Mouse (Mus musculus) erythroblast, adult 5-6 weeks (primary cell): ENCODE results near the gene Tnk2. TPM values are rescaled to one million over a fixed set of nuclear protein-coding genes. Genes with fewer than 3 reads are reported as not detected.

Experiments used
- ATAC-seq: replicated peaks from 2 replicates; pipeline ENCODE4 v1.8.0; 2016; ENCODE audit warnings: moderate number of reproducible peaks, mild to moderate bottlenecking, moderate TSS enrichment, inconsistent platforms; ENCODE audit not compliant: poor library complexity, low FRiP score, severe bottlenecking
- total RNA-seq, 2 experiments: library from RNA; stranded (forward) in 1 of 2; stranded (reverse) in 1 of 2; fragments of 150-400 nt in 1 of 2; fragments of 200-764, 138-1000 nt in 1 of 2; gene quantifications; 2 replicates each; pipeline versions ENCODE4 v1.2.3 to v1.2.4; 2015 to 2017; ENCODE audit warnings: low replicate concordance in 2 of 2

The Tnk2 gene
- total RNA-seq, 2 experiments from 2014 or later: 15.8 to 19.6 TPM

GRCm38 (mm10) chr16:32657498-32658250 lies 14.0 kb downstream of the Tnk2 start:
- no peak for ATAC-seq

GRCm38 (mm10) chr16:32658743-32659171 lies 15.1 kb downstream of the Tnk2 start:
- ATAC-seq: no peak

GRCm38 (mm10) chr16:32659385-32659784 lies 15.7 kb downstream of the Tnk2 start:
- peak; percentile 60 for ATAC-seq

- no peak for ATAC-seq
Observed at GRCm38 (mm10) chr16:32660095-32660494, 16.4 kb downstream of the Tnk2 start.

GRCm38 (mm10) chr16:32660557-32661321 lies 17.1 kb downstream of the Tnk2 start:
- no peak for ATAC-seq

GRCm38 (mm10) chr16:32661493-32661921 lies 17.8 kb downstream of the Tnk2 start:
- ATAC-seq: no peak

- no peak for ATAC-seq
Observed at GRCm38 (mm10) chr16:32662372-32662771, 18.7 kb downstream of the Tnk2 start.

- no peak for ATAC-seq
Observed at GRCm38 (mm10) chr16:32663231-32663858, 19.7 kb downstream of the Tnk2 start.

- ATAC-seq: 0 out of 2 replicates have a peak, but pooled peaks have one; percentile 41
Observed at GRCm38 (mm10) chr16:32664211-32664610, 20.5 kb downstream of the Tnk2 start.

GRCm38 (mm10) chr16:32665851-32666665 lies 22.4 kb downstream of the Tnk2 start:
- peak; percentile 84 for ATAC-seq

- ATAC-seq: no peak
Observed at GRCm38 (mm10) chr16:32666671-32667551, 23.2 kb downstream of the Tnk2 start.

GRCm38 (mm10) chr16:32667552-32667872 lies 23.8 kb downstream of the Tnk2 start:
- ATAC-seq: no peak

- no peak for ATAC-seq
Observed at GRCm38 (mm10) chr16:32668030-32668429, 24.4 kb downstream of the Tnk2 start.

GRCm38 (mm10) chr16:32668472-32668871 lies 24.8 kb downstream of the Tnk2 start:
- ATAC-seq: no peak

GRCm38 (mm10) chr16:32669243-32669642 lies 25.6 kb downstream of the Tnk2 start:
- ATAC-seq: no peak

GRCm38 (mm10) chr16:32670354-32671124 lies 26.9 kb downstream of the Tnk2 start:
- ATAC-seq: peak; percentile 20; the same call in 1 of the 2 replicates

- peak; percentile 27 for ATAC-seq
Observed at GRCm38 (mm10) chr16:32671206-32671887, 27.7 kb downstream of the Tnk2 start.
